Mouse (Mus musculus) midbrain, embryonic 15.5 days (tissue): ENCODE results near the gene Sgms2. TPM values are rescaled to one million over a fixed set of nuclear protein-coding genes. Genes with fewer than 3 reads are reported as not detected.

ENCODE experiments used
- ATAC-seq: fragments of 200-750 bp; cut with Nextera tagmentation; replicated peaks from 2 replicates; pipeline ENCODE4 v1.8.0; 2017; ENCODE audit warnings: moderate TSS enrichment
- H3K27ac ChIP-seq: fragments of 300-500 bp; sonication (generic); 2 replicates; pipeline ENCODE4 v1.5.1; 2015; ENCODE audit warnings: mild to moderate bottlenecking, inconsistent platforms
- H3K27me3 ChIP-seq: fragments of 300-500 bp; sonication (generic); replicated peaks from 2 replicates; pipeline ENCODE4 v1.6.1; 2015; ENCODE audit warnings: inconsistent platforms
- H3K36me3 ChIP-seq: fragments of 300-500 bp; sonication (generic); replicated peaks from 2 replicates; pipeline ENCODE4 v1.6.1; 2015; ENCODE audit warnings: inconsistent platforms
- H3K4me1 ChIP-seq: fragments of 300-500 bp; sonication (generic); 2 replicates; pipeline ENCODE4 v1.6.1; 2015; ENCODE audit warnings: inconsistent platforms
- H3K4me2 ChIP-seq: fragments of 300-500 bp; sonication (generic); 2 replicates; pipeline ENCODE4 v1.6.1; 2015; ENCODE audit warnings: inconsistent platforms, mild to moderate bottlenecking, moderate library complexity
- H3K4me3 ChIP-seq: fragments of 300-500 bp; sonication (generic); 2 replicates; pipeline ENCODE4 v1.5.1; 2015; ENCODE audit warnings: mild to moderate bottlenecking, inconsistent platforms
- H3K9ac ChIP-seq: fragments of 300-500 bp; sonication (generic); 2 replicates; pipeline ENCODE4 v1.6.1; 2015; ENCODE audit warnings: mild to moderate bottlenecking, inconsistent platforms
- H3K9me3 ChIP-seq: fragments of 300-500 bp; sonication (generic); 2 replicates; pipeline ENCODE4 v1.6.1; 2016; ENCODE audit warnings: inconsistent platforms
- WGBS: fragments of 180-500 bp; shearing (Covaris S2); methylation state at CpG from one replicate; pipeline ENCODE4 v1.1.7; 2015; ENCODE audit warnings: mixed read lengths; 5-methylcytosine and 5-hydroxymethylcytosine counted together
- polyA plus RNA-seq: library from polyadenylated mRNA; unstranded; fragments of >200 nt; fragmentation: Nextera tagmentation; extraction: Ambion mirVana; gene quantifications from 2 replicates; pipeline ENCODE4 v1.2.1, GENCODE M21; 2015

Gene Sgms2
- polyA plus RNA-seq, 1 experiment from 2014 or later = 1.4 TPM

GRCm38 (mm10) chr3:131481976-131482712 lies 9.1 kb downstream of the Sgms2 start:
- Histone ChIP-seq H3K36me3 (no peaks in the 10 kb centered on the region), H3K27me3 (no peaks in the 10 kb centered on the region; the same call in 1 of the 2 replicates), H3K4me1 (no peaks in the 10 kb centered on the region), H3K9ac (no peak overlapping the region), H3K9me3 (no peaks in the 10 kb centered on the region), H3K27ac (no peak overlapping the region), H3K4me2 (no peak overlapping the region), H3K4me3 (no peak overlapping the region)
- 51% methylated on average over 17 of the region's 17 CpGs for WGBS
- ATAC-seq = 0 out of 2 replicates have a peak, but pooled peaks have one; percentile 14

GRCm38 (mm10) chr3:131480659-131481058 lies 10.6 kb downstream of the Sgms2 start:
- Histone ChIP-seq H3K36me3 (no peaks in the 10 kb centered on the region), H3K4me1 (no peaks in the 10 kb centered on the region), H3K4me3 (no peak overlapping the region), H3K4me2 (no peak overlapping the region), H3K9me3 (no peaks in the 10 kb centered on the region), H3K9ac (no peak overlapping the region), H3K27ac (no peak overlapping the region), H3K27me3 (no peaks in the 10 kb centered on the region)
- 60% methylated on average over 3 of the region's 3 CpGs for WGBS
- ATAC-seq = no peak

GRCm38 (mm10) chr3:131479415-131479814 lies 11.8 kb downstream of the Sgms2 start:
- WGBS = 92% methylated on average over 3 of the region's 3 CpGs
- no peaks in the 10 kb centered on the region for H3K27me3 ChIP-seq
- H3K4me3 ChIP-seq = no peak overlapping the region
- H3K4me1 ChIP-seq = no peaks in the 10 kb centered on the region
- no peak for ATAC-seq
- H3K9ac ChIP-seq = no peak overlapping the region
- no peaks in the 10 kb centered on the region for H3K36me3 ChIP-seq
- no peak overlapping the region for H3K4me2 ChIP-seq
- no peaks in the 10 kb centered on the region for H3K9me3 ChIP-seq
- no peak overlapping the region for H3K27ac ChIP-seq

- Histone ChIP-seq H3K36me3 (no peaks in the 10 kb centered on the region), H3K4me1 (peaks cover 17% of the 10 kb centered on the region), H3K4me2 (no peak overlapping the region), H3K9ac (no peak overlapping the region), H3K4me3 (no peak overlapping the region), H3K27ac (no peak overlapping the region), H3K9me3 (no peaks in the 10 kb centered on the region), H3K27me3 (no peaks in the 10 kb centered on the region)
- ATAC-seq = no peak
- 96% methylated on average over 10 of the region's 10 CpGs for WGBS
These were observed 15.2 kb downstream of the Sgms2 start for GRCm38 (mm10) chr3:131476002-131476401.

- H3K4me1 ChIP-seq = peaks cover 18% of the 10 kb centered on the region
- H3K4me2 ChIP-seq = no peak overlapping the region
- H3K27ac ChIP-seq = no peak overlapping the region
- 80% methylated on average over 13 of the region's 13 CpGs for WGBS
- no peak overlapping the region for H3K4me3 ChIP-seq
- H3K9me3 ChIP-seq = no peaks in the 10 kb centered on the region
- no peaks in the 10 kb centered on the region for H3K36me3 ChIP-seq
- no peaks in the 10 kb centered on the region for H3K27me3 ChIP-seq
- H3K9ac ChIP-seq = no peak overlapping the region
- ATAC-seq = no peak
These were observed 16.7 kb downstream of the Sgms2 start for GRCm38 (mm10) chr3:131474526-131474925.

- Histone ChIP-seq H3K4me1 (peaks cover 18% of the 10 kb centered on the region), H3K9ac (no peak overlapping the region), H3K27me3 (no peaks in the 10 kb centered on the region), H3K27ac (no peak overlapping the region), H3K4me2 (no peak overlapping the region), H3K4me3 (no peak overlapping the region), H3K9me3 (no peaks in the 10 kb centered on the region), H3K36me3 (no peaks in the 10 kb centered on the region)
- ATAC-seq = peak; percentile 51
- WGBS = 17% methylated on average over 1 of the region's 1 CpGs
These were observed 17.7 kb downstream of the Sgms2 start for GRCm38 (mm10) chr3:131473496-131473895.

GRCm38 (mm10) chr3:131471836-131472235 lies 19.4 kb downstream of the Sgms2 start:
- 38% methylated on average over 6 of the region's 6 CpGs for WGBS
- Histone ChIP-seq H3K27ac (no peak overlapping the region), H3K27me3 (no peaks in the 10 kb centered on the region), H3K36me3 (no peaks in the 10 kb centered on the region), H3K9ac (no peak overlapping the region), H3K9me3 (no peaks in the 10 kb centered on the region), H3K4me3 (no peak overlapping the region), H3K4me1 (peaks cover 18% of the 10 kb centered on the region), H3K4me2 (no peak overlapping the region)
- ATAC-seq = peak; percentile 45

GRCm38 (mm10) chr3:131471435-131471834 lies 19.8 kb downstream of the Sgms2 start:
- Histone ChIP-seq H3K9me3 (no peaks in the 10 kb centered on the region), H3K36me3 (no peaks in the 10 kb centered on the region), H3K27ac (no peak overlapping the region), H3K4me3 (no peak overlapping the region), H3K4me1 (peaks cover 18% of the 10 kb centered on the region), H3K27me3 (no peaks in the 10 kb centered on the region), H3K9ac (no peak overlapping the region), H3K4me2 (no peak overlapping the region)
- 55% methylated on average over 11 of the region's 11 CpGs for WGBS
- peak; percentile 28 for ATAC-seq

- Histone ChIP-seq H3K4me1 (peaks cover 18% of the 10 kb centered on the region), H3K9me3 (no peaks in the 10 kb centered on the region), H3K27ac (0 out of 2 replicates have a peak overlapping the region, but pooled peaks have one; percentile 43), H3K9ac (no peak overlapping the region), H3K4me2 (no peak overlapping the region), H3K4me3 (no peak overlapping the region), H3K36me3 (no peaks in the 10 kb centered on the region), H3K27me3 (no peaks in the 10 kb centered on the region)
- WGBS = 23% methylated on average over 9 of the region's 9 CpGs
- ATAC-seq = peak; percentile 60
These were observed 20.4 kb downstream of the Sgms2 start for GRCm38 (mm10) chr3:131470837-131471236.

- no peak for ATAC-seq
- no peak overlapping the region for H3K4me2 ChIP-seq
- WGBS = 15% methylated on average over 3 of the region's 3 CpGs
These were observed 21.6 kb downstream of the Sgms2 start for GRCm38 (mm10) chr3:131469636-131470035.

GRCm38 (mm10) chr3:131466371-131466770 lies 24.8 kb downstream of the Sgms2 start:
- ATAC-seq = no peak
- Histone ChIP-seq H3K9ac (no peak overlapping the region), H3K27me3 (no peaks in the 10 kb centered on the region), H3K36me3 (no peaks in the 10 kb centered on the region), H3K4me2 (no peak overlapping the region), H3K9me3 (no peaks in the 10 kb centered on the region), H3K4me1 (peaks cover 4% of the 10 kb centered on the region), H3K27ac (no peak overlapping the region), H3K4me3 (no peak overlapping the region)
- WGBS = 92% methylated on average over 6 of the region's 6 CpGs

More at GRCm38 (mm10) chr3:131469636-131470035, 21.6 kb downstream of the Sgms2 start:
- Histone ChIP-seq H3K9ac (no peak overlapping the region), H3K9me3 (no peaks in the 10 kb centered on the region), H3K27me3 (no peaks in the 10 kb centered on the region), H3K4me1 (peaks cover 18% of the 10 kb centered on the region), H3K4me3 (no peak overlapping the region), H3K36me3 (no peaks in the 10 kb centered on the region), H3K27ac (no peak overlapping the region)

GRCm38 (mm10) chr3:131465536-131466260 lies 25.5 kb downstream of the Sgms2 start:
- no peaks in the 10 kb centered on the region for H3K27me3 ChIP-seq
- WGBS = 92% methylated on average over 3 of the region's 3 CpGs
- no peak overlapping the region for H3K27ac ChIP-seq
- no peak overlapping the region for H3K4me2 ChIP-seq
- no peak for ATAC-seq
- H3K4me3 ChIP-seq = no peak overlapping the region
- no peaks in the 10 kb centered on the region for H3K36me3 ChIP-seq
- no peaks in the 10 kb centered on the region for H3K9me3 ChIP-seq
- H3K4me1 ChIP-seq = no peaks in the 10 kb centered on the region
- no peak overlapping the region for H3K9ac ChIP-seq
